8 mouse cellular contexts compared by ENCODE assay signal in genomic region chr11:101814375-101815102, GRCm38 (mm10). TPM values are rescaled to one million over a fixed set of nuclear protein-coding genes. Genes with fewer than 3 reads are reported as not detected.
DNase-seq lines count a peak whose midpoint lies in the region; ATAC-seq lines count a peak whose summit lies in the region.

No protein-coding gene starts in this region.

- H3K4me2 ChIP-seq in hindbrain, embryonic 11.5 days (replicated peaks; ENCODE audit: low read depth, low read length) = peak overlapping the region; percentile 37

- peaks cover 5% of the 10 kb centered on the region for H3K4me1 ChIP-seq in hindbrain, embryonic 11.5 days (replicated peaks; ENCODE audit: control insufficient read depth, insufficient read depth, low read length)

- peak overlapping the region; percentile 20; the same call in 1 of the 2 replicates for H3K9ac ChIP-seq in hindbrain, embryonic 11.5 days (ENCODE audit: low read depth, low read length)

- H3K4me3 ChIP-seq in hindbrain, embryonic 11.5 days (ENCODE audit: low read depth, low read length) = peak overlapping the region; percentile 24

- H3K36me3 ChIP-seq in hindbrain, embryonic 11.5 days (ENCODE audit: control insufficient read depth, insufficient read depth, low read length) = no peaks in the 10 kb centered on the region

- peaks cover 2% of the 10 kb centered on the region; the same call in 1 of the 2 replicates for H3K27me3 ChIP-seq in hindbrain, embryonic 11.5 days (ENCODE audit: control insufficient read depth, insufficient read depth, low read length)

- 7% methylated on average over 23 of the region's 23 CpGs for WGBS in hindbrain, embryonic 11.5 days

- peak; percentile 85 for DNase-seq in MN1 (ENCODE audit: low spot score)
- peak; percentile 83 for DNase-seq in cerebellum, adult 8-10 months
- peak; percentile 95 for DNase-seq in hindbrain, embryonic 11.5 days (ENCODE audit: low spot score)
- peak; percentile 49 for DNase-seq in layer of hippocampus, adult 9-11 months
- peak; percentile 89 for DNase-seq in lung, postnatal 10 days
- DNase-seq in right cerebral cortex, adult 18-20 months = peak; percentile 65
- peak; percentile 68 for DNase-seq in urinary bladder, adult 2 months (ENCODE audit: low spot score)

- peak; percentile 79; the same call in 1 of the 2 replicates for ATAC-seq in frontal cortex, adult (ENCODE audit: low TSS enrichment)
- ATAC-seq in hindbrain, embryonic 11.5 days (ENCODE audit: low FRiP score) = peak; percentile 54; the same call in 1 of the 2 replicates

- H3K9me3 ChIP-seq in hindbrain, embryonic 11.5 days (ENCODE audit: control insufficient read depth, low read length) = no peaks in the 10 kb centered on the region

- H3K27ac ChIP-seq in hindbrain, embryonic 11.5 days (ENCODE audit: low read depth, low read length) = no peak overlapping the region

RNA-seq across cellular contexts. Expression of gene Etv4, which starts 29.4 kb away (rescaled TPM):
- 4.6 and 5.7 TPM in 2 replicates for polyA plus RNA-seq in hindbrain, embryonic 11.5 days (2014; fragmentation: Nextera tagmentation; extraction: Ambion mirVana)
- polyA plus RNA-seq in urinary bladder, adult 2 months (2012; rRNA removed) = 0.44 and 0.65 TPM in 2 replicates
